Mouse (Mus musculus) MEL-GATA-1-ER (cell line): Measurements from ENCODE around the gene Lrp1.
"Not testable (repeated sequence)": the region's sequence is repeated elsewhere in the genome, so short reads cannot be mapped to it uniquely, and the experiment has no call there.

Experiments
- DNase-seq: peaks from one replicate; pipeline ENCODE4 v3.0.0-alpha.2; 2012; ENCODE audit warnings: low read depth; ENCODE audit errors: extremely low read depth

Lrp1 gene

GRCm38 (mm10) chr10:127620406-127621190 is at the start of gene Lrp1:
TSS of gene Lrp1 (minus strand) at chr10:127621148.
- no peak for DNase-seq

GRCm38 (mm10) chr10:127670185-127670584 is 49.2 kb upstream of the Lrp1 start:
- no peak for DNase-seq

- no peak for DNase-seq
Observed at GRCm38 (mm10) chr10:127669170-127669569, 48.2 kb upstream of the Lrp1 start.

- no peak for DNase-seq
Observed at GRCm38 (mm10) chr10:127668093-127669050, 47.4 kb upstream of the Lrp1 start, which contains the start of gene Nab2. TSS of gene Nab2 (minus strand) at chr10:127668568.

GRCm38 (mm10) chr10:127667269-127668092 is 46.5 kb upstream of the Lrp1 start:
- no peak for DNase-seq

- DNase-seq = no peak
Observed at GRCm38 (mm10) chr10:127666501-127667268, 45.7 kb upstream of the Lrp1 start, which contains the start of gene Nemp1. TSS of gene Nemp1 (plus strand) at chr10:127666901.

GRCm38 (mm10) chr10:127665366-127666181 is 44.6 kb upstream of the Lrp1 start:
- DNase-seq = no peak

- DNase-seq = no peak
Observed at GRCm38 (mm10) chr10:127664891-127665290, 43.9 kb upstream of the Lrp1 start.

GRCm38 (mm10) chr10:127664166-127664565 is 43.2 kb upstream of the Lrp1 start:
- no peak for DNase-seq

GRCm38 (mm10) chr10:127663590-127663989 is 42.6 kb upstream of the Lrp1 start:
- no peak for DNase-seq

GRCm38 (mm10) chr10:127662666-127663253 is 41.8 kb upstream of the Lrp1 start:
- no peak for DNase-seq

GRCm38 (mm10) chr10:127661915-127662663 is 41.1 kb upstream of the Lrp1 start:
- DNase-seq = no peak

- DNase-seq = no peak
Observed at GRCm38 (mm10) chr10:127661291-127661914, 40.5 kb upstream of the Lrp1 start.

GRCm38 (mm10) chr10:127659551-127659950 is 38.6 kb upstream of the Lrp1 start:
- DNase-seq = no peak

- DNase-seq = no peak
Observed at GRCm38 (mm10) chr10:127658076-127658475, 37.1 kb upstream of the Lrp1 start.

- not testable (repeated sequence) for DNase-seq
Observed at GRCm38 (mm10) chr10:127657617-127658016, 36.7 kb upstream of the Lrp1 start.

- no peak for DNase-seq
Observed at GRCm38 (mm10) chr10:127654970-127655579, 34.1 kb upstream of the Lrp1 start.
